Mouse (Mus musculus) bone marrow, adult 2 months (tissue): Measurements from ENCODE around the gene Gpc6.

Source experiments
- CTCF ChIP-seq: fragments of 200-500 bp; IDR thresholded peaks from 2 replicates; pipeline ENCODE4 v1.5.1; 2011; ENCODE audit warnings: low read length, control low read depth; ENCODE audit not compliant: control insufficient read depth, insufficient read depth
- POLR2A ChIP-seq: fragments of 200-500 bp; IDR thresholded peaks from 2 replicates; pipeline ENCODE4 v1.6.1; 2011; ENCODE audit warnings: low read depth, mild to moderate bottlenecking, control low read depth, low read length, borderline replicate concordance; ENCODE audit not compliant: control insufficient read depth

- TF ChIP-seq CTCF (no peak), POLR2A (no peak)
These were observed 749.4 kb downstream of the Gpc6 start for GRCm38 (mm10) chr14:117674482-117674881.
